Mouse (Mus musculus) midbrain, embryonic 13.5 days (tissue): ENCODE measurements around the gene Fam71e1. TPM values are rescaled to one million over a fixed set of nuclear protein-coding genes. Genes with fewer than 3 reads are reported as not detected.

ENCODE experiments used
- ATAC-seq: fragments of 200-750 bp; cut with Nextera tagmentation; 2 replicates; pipeline ENCODE4 v1.8.0; 2017; ENCODE audit warnings: mild to moderate bottlenecking, moderate TSS enrichment, moderate library complexity
- H3K27ac ChIP-seq: fragments of 300-500 bp; sonication (generic); 2 replicates; pipeline ENCODE4 v1.5.1; 2015; ENCODE audit warnings: inconsistent platforms, mild to moderate bottlenecking, moderate library complexity
- H3K27me3 ChIP-seq: fragments of 300-500 bp; sonication (generic); 2 replicates; pipeline ENCODE4 v1.6.1; 2015; ENCODE audit warnings: mild to moderate bottlenecking, inconsistent platforms
- H3K36me3 ChIP-seq: fragments of 300-500 bp; sonication (generic); 2 replicates; pipeline ENCODE4 v1.6.1; 2015; ENCODE audit warnings: mild to moderate bottlenecking, inconsistent platforms
- H3K4me1 ChIP-seq: fragments of 300-500 bp; sonication (generic); replicated peaks from 2 replicates; pipeline ENCODE4 v1.6.1; 2015; ENCODE audit warnings: inconsistent platforms
- H3K4me2 ChIP-seq: fragments of 300-500 bp; sonication (generic); replicated peaks from 2 replicates; pipeline ENCODE4 v1.6.1; 2015; ENCODE audit warnings: moderate library complexity, mild to moderate bottlenecking, inconsistent platforms
- H3K4me3 ChIP-seq: fragments of 300-500 bp; sonication (generic); replicated peaks from 2 replicates; pipeline ENCODE4 v1.5.1; 2015; ENCODE audit warnings: mild to moderate bottlenecking, inconsistent platforms
- H3K9ac ChIP-seq: fragments of 300-500 bp; sonication (generic); replicated peaks from 2 replicates; pipeline ENCODE4 v1.6.1; 2015; ENCODE audit warnings: mild to moderate bottlenecking, inconsistent platforms
- H3K9me3 ChIP-seq: fragments of 300-500 bp; sonication (generic); 2 replicates; pipeline ENCODE4 v1.6.1; 2016; ENCODE audit warnings: mild to moderate bottlenecking, inconsistent platforms
- WGBS: fragments of 180-500 bp; shearing (Covaris S2); methylation state at CpG from one replicate; pipeline ENCODE4 v1.1.7; 2015; 5-methylcytosine and 5-hydroxymethylcytosine counted together
- polyA plus RNA-seq: library from polyadenylated mRNA; unstranded; fragments of >200 nt; fragmentation: Nextera tagmentation; extraction: Ambion mirVana; gene quantifications from 2 replicates; pipeline ENCODE4 v1.2.1, GENCODE M21; 2015

The Fam71e1 gene
- polyA plus RNA-seq, 1 experiment from 2014 or later = 43.0 TPM

- H3K9me3 ChIP-seq = no peaks in the 10 kb centered on the region
- peaks cover 16% of the 10 kb centered on the region for H3K27me3 ChIP-seq
- H3K9ac ChIP-seq = no peak overlapping the region
- no peak overlapping the region for H3K4me2 ChIP-seq
- 89% methylated on average over 29 of the region's 29 CpGs for WGBS
- H3K4me3 ChIP-seq = no peak overlapping the region
- peaks cover 56% of the 10 kb centered on the region for H3K36me3 ChIP-seq
- H3K27ac ChIP-seq = no peak overlapping the region
- peaks cover under 1% of the 10 kb centered on the region; the same call in 1 of the 2 replicates for H3K4me1 ChIP-seq
- ATAC-seq = no peak
These were observed 36.8 kb downstream of the Fam71e1 start for GRCm38 (mm10) chr7:44532918-44533745.

- WGBS = 80% methylated on average over 12 of the region's 12 CpGs
- no peaks in the 10 kb centered on the region for H3K9me3 ChIP-seq
- no peak overlapping the region for H3K4me2 ChIP-seq
- ATAC-seq = no peak
- no peak overlapping the region for H3K4me3 ChIP-seq
- peaks cover 62% of the 10 kb centered on the region for H3K36me3 ChIP-seq
- H3K27ac ChIP-seq = no peak overlapping the region
- H3K9ac ChIP-seq = no peak overlapping the region
- peaks cover 11% of the 10 kb centered on the region for H3K27me3 ChIP-seq
- H3K4me1 ChIP-seq = no peaks in the 10 kb centered on the region
These were observed 37.3 kb downstream of the Fam71e1 start for GRCm38 (mm10) chr7:44533746-44534045.

GRCm38 (mm10) chr7:44534242-44534641 lies 37.9 kb downstream of the Fam71e1 start:
- no peak overlapping the region for H3K27ac ChIP-seq
- H3K9me3 ChIP-seq = no peaks in the 10 kb centered on the region
- 94% methylated on average over 13 of the region's 13 CpGs for WGBS

DNA sequence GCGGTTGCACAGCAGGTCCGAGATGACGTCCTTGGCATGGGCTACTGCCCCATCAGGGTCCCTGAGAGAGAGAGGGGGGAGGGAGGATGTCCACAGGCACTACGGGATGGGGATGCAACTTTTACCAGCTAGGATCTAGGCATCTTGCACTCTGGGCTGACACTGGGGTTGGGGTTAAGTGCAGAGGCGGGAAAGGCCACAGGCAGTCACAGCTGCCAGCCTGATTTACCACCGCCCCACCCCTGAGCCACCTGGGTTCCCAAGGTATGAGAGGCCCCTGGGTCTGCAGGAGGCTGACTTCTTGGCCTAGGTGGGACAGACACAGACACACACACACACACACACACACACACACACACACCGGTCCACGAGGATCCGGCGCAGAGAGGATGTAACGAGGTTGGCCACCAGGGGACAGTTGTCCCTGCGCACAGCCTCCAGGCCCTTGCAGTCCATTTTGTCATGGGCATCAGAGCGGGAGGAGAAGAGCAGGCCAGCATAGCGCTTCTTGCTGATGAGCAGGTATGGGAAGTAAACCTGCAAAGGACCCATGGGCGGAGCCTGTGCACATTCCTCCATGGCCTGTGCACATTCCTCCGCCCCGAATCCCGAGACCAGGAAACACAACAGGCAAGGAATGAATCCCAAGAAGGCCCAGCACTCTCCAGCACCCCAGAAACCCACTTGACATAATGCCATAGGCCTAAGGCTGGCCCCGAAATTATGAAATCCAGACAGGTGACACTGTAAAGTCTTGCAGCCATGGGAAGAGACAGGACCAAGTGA lies 38.5 kb downstream of the Fam71e1 start:
- Histone ChIP-seq H3K9ac (no peak overlapping the region), H3K27ac (no peak overlapping the region), H3K36me3 (peaks cover 73% of the 10 kb centered on the region), H3K4me1 (no peaks in the 10 kb centered on the region), H3K4me3 (no peak overlapping the region), H3K27me3 (no peaks in the 10 kb centered on the region; the same call in 1 of the 2 replicates), H3K4me2 (no peak overlapping the region), H3K9me3 (no peaks in the 10 kb centered on the region)
- WGBS = 91% methylated on average over 19 of the region's 19 CpGs
- no peak for ATAC-seq

More at GRCm38 (mm10) chr7:44534242-44534641, 37.9 kb downstream of the Fam71e1 start:
- H3K4me3 ChIP-seq = no peak overlapping the region
- peaks cover 67% of the 10 kb centered on the region for H3K36me3 ChIP-seq
- ATAC-seq = no peak
- H3K4me1 ChIP-seq = no peaks in the 10 kb centered on the region
- no peak overlapping the region for H3K9ac ChIP-seq
- H3K4me2 ChIP-seq = no peak overlapping the region
- peaks cover 5% of the 10 kb centered on the region for H3K27me3 ChIP-seq

- Histone ChIP-seq H3K9me3 (no peaks in the 10 kb centered on the region), H3K9ac (no peak overlapping the region), H3K27ac (no peak overlapping the region), H3K4me3 (no peak overlapping the region), H3K4me1 (no peaks in the 10 kb centered on the region), H3K4me2 (no peak overlapping the region), H3K36me3 (peaks cover 84% of the 10 kb centered on the region), H3K27me3 (no peaks in the 10 kb centered on the region)
- 94% methylated on average over 27 of the region's 27 CpGs for WGBS
- no peak for ATAC-seq
These were observed 39.5 kb downstream of the Fam71e1 start for GRCm38 (mm10) chr7:44535657-44536589.

- H3K9ac ChIP-seq = no peak overlapping the region
These were observed 40.2 kb downstream of the Fam71e1 start for GRCm38 (mm10) chr7:44536590-44536968.

DNA sequence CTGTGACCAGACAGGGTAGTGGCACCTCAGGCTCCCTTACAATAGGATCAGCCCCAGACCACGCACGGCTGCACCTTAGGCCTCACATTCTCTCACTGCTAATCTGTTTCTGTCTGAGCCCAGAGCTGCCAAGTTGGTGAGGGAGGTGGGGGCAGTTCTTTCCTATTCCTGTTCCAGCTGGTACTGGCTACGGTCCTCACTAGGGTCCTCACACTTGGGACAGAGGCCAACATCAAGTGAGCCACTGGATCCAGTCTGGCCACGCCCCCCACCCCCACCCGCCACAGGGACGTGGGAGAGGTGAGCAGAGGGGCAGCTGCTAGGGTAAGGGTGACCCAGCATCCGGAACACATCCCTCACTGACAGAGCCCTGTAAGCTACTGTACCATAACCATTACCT lies 40.6 kb downstream of the Fam71e1 start:
- Histone ChIP-seq H3K36me3 (peaks cover 95% of the 10 kb centered on the region), H3K27me3 (no peaks in the 10 kb centered on the region), H3K4me1 (no peaks in the 10 kb centered on the region), H3K9ac (no peak overlapping the region), H3K4me3 (no peak overlapping the region), H3K27ac (no peak overlapping the region), H3K9me3 (no peaks in the 10 kb centered on the region), H3K4me2 (no peak overlapping the region)
- 85% methylated on average over 7 of the region's 7 CpGs for WGBS
- ATAC-seq = no peak

More at GRCm38 (mm10) chr7:44536590-44536968, 40.2 kb downstream of the Fam71e1 start:
- ATAC-seq = no peak
- Histone ChIP-seq H3K27ac (no peak overlapping the region), H3K4me2 (no peak overlapping the region), H3K36me3 (peaks cover 91% of the 10 kb centered on the region), H3K4me3 (no peak overlapping the region), H3K9me3 (no peaks in the 10 kb centered on the region), H3K4me1 (no peaks in the 10 kb centered on the region), H3K27me3 (no peaks in the 10 kb centered on the region)
- 94% methylated on average over 6 of the region's 6 CpGs for WGBS

DNA sequence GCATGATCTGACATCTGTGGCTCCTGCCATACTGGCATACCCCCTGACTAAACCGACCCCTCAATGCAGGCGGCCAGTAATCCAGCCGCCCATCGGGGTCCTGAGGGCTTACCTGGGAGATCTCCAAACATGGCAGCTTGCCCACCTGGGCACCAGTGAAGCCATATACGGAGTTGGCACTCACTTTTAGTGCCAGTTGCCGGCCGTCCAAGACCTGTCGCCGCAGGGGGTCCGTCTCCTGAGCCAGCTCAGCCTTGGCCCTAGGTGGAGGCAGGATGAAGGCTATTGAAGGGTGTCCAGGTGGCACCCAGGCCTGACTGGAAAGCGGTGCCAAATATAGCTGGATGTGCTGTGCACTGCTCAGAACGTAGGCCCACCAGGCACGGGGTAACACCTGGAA lies 41.1 kb downstream of the Fam71e1 start:
- ATAC-seq = no peak

DNA sequence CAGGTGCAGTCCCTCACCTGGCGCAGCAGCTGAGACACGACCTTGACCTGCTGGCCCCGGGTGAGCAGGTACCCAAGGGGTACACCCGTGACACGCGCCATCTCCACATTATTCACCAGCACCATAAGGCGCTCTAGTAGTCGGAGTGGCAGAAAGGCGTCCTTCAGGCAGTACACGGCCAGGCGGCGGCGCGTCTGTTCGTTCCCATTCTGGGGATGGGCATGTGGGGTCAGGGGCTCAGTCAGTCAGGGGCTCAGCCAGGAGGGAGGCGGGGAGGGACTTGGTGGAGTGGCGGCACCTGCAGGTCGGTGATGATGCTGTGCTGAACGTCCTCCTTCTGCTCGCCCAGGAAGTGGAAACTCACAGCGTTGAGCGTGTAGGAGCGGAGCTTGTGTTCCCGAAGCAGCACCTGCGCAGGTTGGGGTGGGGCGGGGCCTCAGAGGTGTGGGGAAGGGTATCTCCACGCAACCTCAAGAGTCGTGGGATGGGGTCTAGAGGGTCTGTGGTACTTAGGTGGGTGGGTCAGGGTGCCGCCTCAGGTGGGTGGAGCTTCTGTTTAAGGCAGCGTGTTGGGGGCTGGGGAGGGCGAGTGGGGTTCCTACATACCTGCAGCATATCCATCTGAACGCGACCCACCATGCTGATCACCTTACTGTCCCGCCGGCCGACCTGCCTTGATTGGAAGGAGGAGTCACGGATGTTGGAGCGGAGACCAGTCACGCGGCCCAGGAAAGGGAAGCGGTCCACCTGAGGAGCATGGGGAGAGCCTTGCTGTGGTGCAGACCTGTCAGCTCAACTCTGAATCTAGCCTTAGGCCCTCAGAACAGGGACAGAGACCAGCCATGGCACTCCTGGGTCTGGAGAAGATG lies 42.6 kb downstream of the Fam71e1 start:
- Histone ChIP-seq H3K9me3 (no peaks in the 10 kb centered on the region), H3K4me1 (no peaks in the 10 kb centered on the region), H3K27ac (no peak overlapping the region), H3K4me2 (no peak overlapping the region), H3K27me3 (no peaks in the 10 kb centered on the region), H3K4me3 (no peak overlapping the region), H3K9ac (no peak overlapping the region), H3K36me3 (peaks cover 84% of the 10 kb centered on the region)
- ATAC-seq = no peak
- 93% methylated on average over 41 of the region's 41 CpGs for WGBS

More for the DNA sequence above, 41.1 kb downstream of the Fam71e1 start:
- H3K36me3 ChIP-seq = peaks cover 96% of the 10 kb centered on the region
- H3K27ac ChIP-seq = no peak overlapping the region
- no peaks in the 10 kb centered on the region for H3K4me1 ChIP-seq
- no peaks in the 10 kb centered on the region for H3K27me3 ChIP-seq
- no peaks in the 10 kb centered on the region for H3K9me3 ChIP-seq
- no peak overlapping the region for H3K4me2 ChIP-seq
- H3K4me3 ChIP-seq = no peak overlapping the region
- WGBS = 93% methylated on average over 13 of the region's 13 CpGs
- no peak overlapping the region for H3K9ac ChIP-seq

GRCm38 (mm10) chr7:44542555-44542954 lies 46.2 kb downstream of the Fam71e1 start:
- H3K36me3 ChIP-seq = peaks cover 55% of the 10 kb centered on the region
- peaks cover 6% of the 10 kb centered on the region for H3K4me1 ChIP-seq
- no peak overlapping the region for H3K9ac ChIP-seq
- 94% methylated on average over 11 of the region's 11 CpGs for WGBS
- no peak for ATAC-seq
- H3K27me3 ChIP-seq = no peaks in the 10 kb centered on the region
- no peaks in the 10 kb centered on the region; the same call in 1 of the 2 replicates for H3K9me3 ChIP-seq
- no peak overlapping the region for H3K4me3 ChIP-seq
- no peak overlapping the region for H3K27ac ChIP-seq
- no peak overlapping the region for H3K4me2 ChIP-seq

GRCm38 (mm10) chr7:44543071-44543470 lies 46.7 kb downstream of the Fam71e1 start:
- peaks cover 50% of the 10 kb centered on the region for H3K36me3 ChIP-seq
- no peaks in the 10 kb centered on the region for H3K27me3 ChIP-seq
- WGBS = 81% methylated on average over 12 of the region's 12 CpGs

More at GRCm38 (mm10) chr7:44543071-44543470, 46.7 kb downstream of the Fam71e1 start:
- Histone ChIP-seq H3K4me3 (no peak overlapping the region), H3K27ac (no peak overlapping the region), H3K9ac (0 out of 2 replicates have a peak overlapping the region, but pooled peaks have one; percentile 5), H3K9me3 (no peaks in the 10 kb centered on the region; the same call in 1 of the 2 replicates), H3K4me2 (no peak overlapping the region), H3K4me1 (peaks cover 12% of the 10 kb centered on the region)
- ATAC-seq = no peak
